Mouse (Mus musculus): ENCODE results near the gene Gk2. TPM values are rescaled to one million over a fixed set of nuclear protein-coding genes. Genes with fewer than 3 reads are reported as not detected.

Gk2 gene
- polyA plus RNA-seq (2015; fragmentation: Illumina TruSeq; extraction: RNeasy Lipid Tissue Mini Kit (QIAGEN cat#74804); ENCODE audit: low read depth, low replicate concordance), result not detected

GRCm38 (mm10) chr5:97456816-97457215, at the start of gene Gk2:
TSS of gene Gk2 (minus strand) at chr5:97457021.

Other genes starting within 250 kb of the Gk2 start
- gene Naa11, start 64.6 kb downstream of the Gk2 start, polyA plus RNA-seq (2015; fragmentation: Illumina TruSeq; extraction: RNeasy Lipid Tissue Mini Kit (QIAGEN cat#74804); ENCODE audit: low read depth, low replicate concordance), result not detected

All from brain, adult 10 weeks (tissue).